Mouse (Mus musculus): ENCODE measurements around the gene Ranbp3. TPM values are rescaled to one million over a fixed set of nuclear protein-coding genes. Genes with fewer than 3 reads are reported as not detected.

The Ranbp3 gene
- 100 to 1,000 TPM; 106 to 112 TPM for total RNA-seq (2023)

DNA sequence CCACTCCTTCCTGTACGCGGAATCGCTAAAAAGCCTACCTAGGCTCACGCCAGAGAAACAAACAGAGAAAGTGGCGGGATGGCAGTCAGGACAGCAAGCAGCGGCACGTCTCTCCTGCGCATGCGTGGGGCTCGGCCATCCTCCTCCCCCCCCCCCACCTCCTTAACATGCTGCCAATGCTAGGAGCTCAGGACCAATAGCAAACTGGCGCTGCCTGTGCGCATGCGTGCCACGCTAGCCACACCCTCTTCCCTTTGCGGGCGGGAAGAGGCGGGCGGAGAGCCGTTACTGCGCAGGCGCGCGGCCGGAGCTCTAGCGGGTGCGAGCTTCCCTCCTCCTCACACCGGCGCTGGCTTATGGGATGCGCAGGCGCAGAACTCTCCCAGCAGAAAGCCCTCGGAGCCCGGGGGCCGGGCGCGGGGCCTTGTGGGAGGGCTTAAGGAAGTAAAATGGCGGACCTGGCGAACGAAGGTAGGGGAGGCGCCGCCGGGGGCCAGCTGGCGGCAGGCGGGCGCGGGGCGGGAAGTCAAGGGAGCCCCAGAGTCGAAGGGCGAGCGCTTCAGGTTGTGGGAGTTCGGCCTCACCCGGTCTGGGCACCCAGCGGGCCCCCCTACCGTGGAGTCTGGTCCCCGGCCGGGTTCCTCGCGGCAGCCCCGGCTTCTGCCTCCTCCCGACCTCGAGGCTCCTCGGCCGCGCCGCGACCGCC is at the start of gene Ranbp3:
Ranbp3 (plus strand) TSS at position 354 of the 706 bp plus-strand sequence.

GRCm38 (mm10) chr17:56626754-56627470 is 46.2 kb upstream of the Ranbp3 start, which contains the start of gene Lonp1:
Lonp1 (minus strand) TSS chr17:56626887.

DNA sequence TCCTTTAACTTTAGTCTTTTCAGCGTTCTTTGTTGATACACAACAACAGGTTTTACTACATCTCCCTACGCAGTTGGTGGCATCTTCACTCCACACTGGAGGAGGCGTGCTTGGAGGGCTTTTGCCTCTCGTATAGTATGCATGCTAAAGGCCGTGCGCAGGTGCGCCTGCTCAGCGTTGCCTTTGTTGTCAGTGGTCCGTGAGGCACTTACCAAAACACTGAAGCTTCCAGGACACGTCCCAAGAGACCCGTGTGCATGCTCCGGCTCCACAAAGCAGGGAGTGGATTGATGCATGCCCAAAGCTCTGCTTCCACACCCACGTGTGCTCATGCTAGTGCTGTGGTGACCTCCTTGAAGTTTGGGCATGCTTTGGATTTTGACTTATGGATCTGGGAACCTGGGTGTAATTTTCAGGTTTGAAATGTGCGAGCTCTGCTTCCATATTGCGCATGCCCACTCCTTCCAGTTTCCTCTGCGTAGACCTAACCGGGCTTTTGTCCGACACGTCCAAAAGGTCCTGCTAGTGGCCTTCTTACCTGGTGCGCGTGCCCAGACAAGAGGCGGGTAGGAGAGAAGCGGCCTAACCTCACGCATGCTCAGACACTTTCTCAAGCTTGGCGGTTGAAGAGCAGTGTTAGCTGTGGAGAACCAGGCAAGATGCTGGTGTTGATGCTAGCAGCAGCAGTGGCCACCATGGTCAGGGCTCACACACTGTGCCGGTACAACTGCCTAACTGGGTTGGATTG is 45.4 kb upstream of the Ranbp3 start, which contains the start of gene Catsperd:
Catsperd (plus strand) TSS at position 614 of the 748 bp plus-strand sequence.

GRCm38 (mm10) chr17:56717363-56718058 is 44.4 kb downstream of the Ranbp3 start, which contains the start of the genes Ndufa11 and Vmac:
Ndufa11 (plus strand) TSS chr17:56717767.
Vmac (minus strand) TSS chr17:56718022.

DNA sequence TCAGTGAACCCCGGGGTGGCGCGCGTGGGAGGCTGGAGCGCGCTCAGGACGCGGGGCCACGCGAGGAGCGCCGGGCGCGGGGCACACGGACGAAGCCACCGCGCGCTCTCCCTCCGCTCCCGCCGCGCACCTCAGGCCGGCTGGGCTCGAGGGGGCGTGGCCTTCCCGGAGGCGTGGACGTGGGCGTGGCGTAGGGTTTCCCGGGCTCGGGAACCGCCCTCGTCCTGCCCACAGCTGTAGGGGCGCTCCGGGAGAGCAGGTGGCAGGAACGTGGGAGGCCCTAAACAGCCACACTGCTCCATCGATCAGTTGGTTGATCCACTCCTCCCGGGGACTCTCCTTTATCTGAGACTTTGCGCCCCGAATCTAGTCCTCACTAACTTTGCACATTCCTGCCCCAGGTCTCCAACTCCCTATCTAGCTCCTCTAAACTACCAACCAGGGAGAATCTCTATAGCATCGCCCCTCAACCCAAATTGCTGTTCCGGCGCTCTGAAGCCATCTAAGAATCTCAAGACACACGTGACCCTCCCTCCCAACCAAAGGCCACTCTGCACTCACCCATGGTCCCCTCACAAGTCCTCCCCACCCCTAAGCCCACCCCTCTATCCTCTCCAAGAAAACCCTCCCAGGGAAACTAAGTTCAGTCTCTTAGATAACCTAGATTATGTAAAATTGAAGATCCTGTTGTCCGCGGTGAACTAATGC is 84.5 kb downstream of the Ranbp3 start, which contains the start of gene Nrtn:
Nrtn (minus strand) TSS at position 115 of the 708 bp plus-strand sequence.

Other genes starting within 250 kb of the Ranbp3 start
- gene Ptprs, start 196.8 kb upstream of the Ranbp3 start, total RNA-seq (2023), result 10 to 100 TPM; 18.2 to 22.8 TPM
- gene Znrf4, start 160.9 kb upstream of the Ranbp3 start, total RNA-seq (2023), result not detected
- 10 to 100 TPM; 10.7 to 14.3 TPM for gene Gm20219, start 118.9 kb upstream of the Ranbp3 start, total RNA-seq (2023)
- 100 to 1,000 TPM; 385 to 449 TPM for gene Safb2, start 88.7 kb upstream of the Ranbp3 start, total RNA-seq (2023)
- gene Safb, start 88.5 kb upstream of the Ranbp3 start, total RNA-seq (2023), result 100 to 1,000 TPM; 262 to 272 TPM
- gene 2410015M20Rik, start 63.5 kb upstream of the Ranbp3 start, total RNA-seq (2023), result 100 to 1,000 TPM; 103 TPM
- 1,000 to 10,000 TPM; 1,772 to 1,818 TPM for gene Rpl36, start 59.9 kb upstream of the Ranbp3 start, total RNA-seq (2023)
- gene Lonp1, start 46.4 kb upstream of the Ranbp3 start, total RNA-seq (2023), result 10 to 100 TPM; 51.6 to 53.8 TPM
- 1 to 10 TPM; 1.0 to 1.1 TPM for gene Catsperd, start 45.2 kb upstream of the Ranbp3 start, total RNA-seq (2023)
- gene Ndufa11, start 44.5 kb downstream of the Ranbp3 start, total RNA-seq (2023), result 10 to 100 TPM; 57.0 to 73.3 TPM
- gene Vmac, start 44.7 kb downstream of the Ranbp3 start, total RNA-seq (2023), result 10 to 100 TPM; 10.9 to 15.9 TPM
- not detected for gene Nrtn, start 84.2 kb downstream of the Ranbp3 start, total RNA-seq (2023)
- gene Dus3l, start 91.5 kb downstream of the Ranbp3 start, total RNA-seq (2023), result 10 to 100 TPM; 57.0 to 57.2 TPM
- gene Prr22, start 97.0 kb downstream of the Ranbp3 start, total RNA-seq (2023), result 1 to 10 TPM; 1.2 to 1.8 TPM
- 10 to 100 TPM; 18.2 to 18.7 TPM for gene Rfx2, start 157.7 kb downstream of the Ranbp3 start, total RNA-seq (2023)
- not detected for gene Acsbg2, start 201.2 kb downstream of the Ranbp3 start, total RNA-seq (2023)
- 1 to 10 TPM; 1.3 to 1.4 TPM for gene 1700061G19Rik, start 202.2 kb downstream of the Ranbp3 start, total RNA-seq (2023)